Mouse (Mus musculus): ENCODE measurements around the gene Lbr.

DNA sequence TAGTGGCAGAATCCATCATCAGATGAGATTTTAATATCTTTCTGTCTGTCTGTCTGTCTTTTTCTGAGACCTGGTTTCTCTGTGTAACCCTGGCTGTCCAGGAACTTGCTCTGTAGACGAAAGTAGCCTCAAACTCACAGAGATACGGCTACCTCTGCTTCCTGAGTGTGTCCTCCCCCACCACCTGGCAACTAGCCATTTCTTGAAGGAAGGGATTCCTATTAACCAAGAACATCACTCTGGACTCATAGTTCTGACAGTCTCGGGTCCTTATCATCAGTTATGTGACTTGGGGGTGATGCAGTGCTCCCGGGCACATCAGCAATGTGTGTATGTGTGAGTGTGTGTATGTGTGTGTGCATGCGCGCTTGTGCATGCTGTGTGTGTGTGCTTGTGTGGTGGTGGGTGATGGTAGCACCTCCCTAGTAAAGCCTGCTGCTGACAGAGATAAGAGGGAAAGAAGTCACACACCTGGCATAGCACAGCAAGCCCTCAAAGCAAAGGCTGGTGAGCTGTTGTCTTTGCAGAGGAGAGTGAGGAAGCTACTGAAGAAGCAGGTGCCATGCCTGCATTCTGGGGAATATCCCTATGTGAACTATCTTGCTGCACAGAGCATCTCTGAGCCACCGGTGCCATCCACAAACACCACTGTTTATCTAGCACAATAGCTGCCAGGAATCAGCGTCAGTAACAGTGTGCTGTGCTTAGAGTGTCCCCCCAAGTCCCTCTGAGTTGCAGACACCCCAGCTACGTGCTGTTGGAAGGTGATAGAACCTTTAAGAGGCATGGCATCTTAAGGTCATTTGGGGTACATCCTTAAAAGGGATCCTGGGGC lies 30.5 kb upstream of the Lbr start:
- TF ChIP-seq POLR2A (IDR thresholded peaks at IDR 0.05; ENCODE audit: extremely low read depth, insufficient read depth, low read length) (no peak), CTCF (IDR thresholded peaks at IDR 0.05; ENCODE audit: low read depth, low read length) (no peak)

Data from liver, adult 2 months (tissue).